ENCODE assay signal across 27 mouse cellular contexts in genomic region chr16:9106211-9106610, GRCm38 (mm10).
"Had no signal": no experiment of that assay in that cellular context is flagged by ENCODE, and none has a peak within 500 bp of the region (broad histone marks: within the 10 kb centered on the region; RNA-seq: fewer than 3 reads in every experiment).

No protein-coding gene starts in this region.

- H3K36me3 ChIP-seq: embryonic facial prominence, embryonic 10.5 days; embryonic facial prominence, embryonic 12.5 days; embryonic facial prominence, embryonic 13.5 days; embryonic facial prominence, embryonic 15.5 days; forebrain, embryonic 10.5 days; forebrain, embryonic 12.5 days; forebrain, embryonic 15.5 days had no signal

- H3K9me3 ChIP-seq: embryonic facial prominence, embryonic 15.5 days; forebrain, embryonic 12.5 days; forebrain, embryonic 15.5 days had no signal

- ATAC-seq: forebrain, embryonic 13.5 days; forebrain, embryonic 14.5 days; forebrain, embryonic 15.5 days; forebrain, embryonic 16.5 days; forebrain, postnatal 0 days had no signal

- H3K4me2 ChIP-seq: embryonic facial prominence, embryonic 12.5 days; embryonic facial prominence, embryonic 13.5 days; embryonic facial prominence, embryonic 15.5 days; forebrain, embryonic 12.5 days; forebrain, embryonic 13.5 days; forebrain, embryonic 15.5 days had no signal

- H3K4me1 ChIP-seq: embryonic facial prominence, embryonic 10.5 days; embryonic facial prominence, embryonic 12.5 days; embryonic facial prominence, embryonic 13.5 days; embryonic facial prominence, embryonic 15.5 days; forebrain, embryonic 10.5 days; forebrain, embryonic 12.5 days; forebrain, embryonic 13.5 days; forebrain, embryonic 15.5 days had no signal

- H3K4me3 ChIP-seq: embryonic facial prominence, embryonic 10.5 days; embryonic facial prominence, embryonic 12.5 days; embryonic facial prominence, embryonic 13.5 days; embryonic facial prominence, embryonic 15.5 days; erythroblast, embryonic 14.5 days; forebrain, embryonic 10.5 days; forebrain, embryonic 12.5 days; forebrain, embryonic 13.5 days; forebrain, embryonic 15.5 days; gastrocnemius, adult 2 months; heart, adult 2 months had no signal

- DNase-seq: cerebellum, adult 8-10 months; cerebellum, adult 9-10 months; cerebellum, adult 9-11 months; cerebellum, postnatal 10 days; cerebellum, postnatal 14 days; cerebellum, postnatal 25 days; cerebellum, postnatal 36 days; embryo, embryonic 11 days; forebrain, postnatal 0 days; gastrocnemius, adult 2 months; gastrocnemius, postnatal 10 days; gastrocnemius, postnatal 14 days; gastrocnemius, postnatal 25 days; gastrocnemius, postnatal 36 days; heart, adult 18-20 months; heart, adult 2 months had no signal

- H3K27ac ChIP-seq: embryonic facial prominence, embryonic 10.5 days; embryonic facial prominence, embryonic 12.5 days; embryonic facial prominence, embryonic 13.5 days; embryonic facial prominence, embryonic 15.5 days; forebrain, embryonic 10.5 days; forebrain, embryonic 12.5 days; forebrain, embryonic 13.5 days; forebrain, embryonic 15.5 days; gastrocnemius, adult 2 months; heart, adult 2 months had no signal

- H3K9ac ChIP-seq: embryonic facial prominence, embryonic 12.5 days; embryonic facial prominence, embryonic 13.5 days; embryonic facial prominence, embryonic 15.5 days; forebrain, embryonic 12.5 days; forebrain, embryonic 13.5 days; forebrain, embryonic 15.5 days; forebrain, postnatal 0 days had no signal

- H3K27me3 ChIP-seq: embryonic facial prominence, embryonic 12.5 days; embryonic facial prominence, embryonic 13.5 days; embryonic facial prominence, embryonic 15.5 days; forebrain, embryonic 12.5 days; forebrain, embryonic 13.5 days; forebrain, embryonic 15.5 days had no signal
